Mouse (Mus musculus) MEL (cell line): ENCODE measurements around the gene Nck2. TPM values are rescaled to one million over a fixed set of nuclear protein-coding genes. Genes with fewer than 3 reads are reported as not detected.

Experiments used
- DNase-seq: peaks from one replicate; pipeline ENCODE4 v3.0.0; 2011; ENCODE audit warnings: low read depth, low spot score
- H3K27ac ChIP-seq: 2 replicates; pipeline ENCODE4 v1.5.1; 2012; ENCODE audit warnings: low read depth, mild to moderate bottlenecking, control low read depth, low read length, moderate library complexity; ENCODE audit not compliant: control insufficient read depth
- H3K27me3 ChIP-seq, 2 experiments: fragments of 150-350 bp in 1 of 2; sonication (generic) in 1 of 2; 2 replicates each; pipeline ENCODE4 v1.6.1; 2012; ENCODE audit warnings: low read length in 2 of 2, mild to moderate bottlenecking in 2 of 2, improper control_type of control experiment in 1 of 2, moderate library complexity in 1 of 2; ENCODE audit not compliant: insufficient read depth in 2 of 2, control insufficient read depth in 1 of 2
- H3K36me3 ChIP-seq, 2 experiments: 2 replicates each; pipeline ENCODE4 v1.6.1; 2012 to 2014; ENCODE audit warnings: low read length in 2 of 2, improper control_type of control experiment in 1 of 2, inconsistent platforms in 1 of 2, mild to moderate bottlenecking in 1 of 2; ENCODE audit not compliant: insufficient read depth in 2 of 2, control insufficient read depth in 1 of 2
- H3K4me1 ChIP-seq, 2 experiments: fragments of 150-350 bp in 1 of 2; sonication (generic) in 1 of 2; 2 replicates each; pipeline ENCODE4 v1.6.1; 2012; ENCODE audit warnings: low read length in 2 of 2, improper control_type of control experiment in 1 of 2, mild to moderate bottlenecking in 1 of 2; ENCODE audit not compliant: insufficient read depth in 2 of 2, control insufficient read depth in 1 of 2
- H3K4me3 ChIP-seq, 2 experiments: fragments of 150-350 bp in 1 of 2; sonication (generic) in 1 of 2; 2 replicates each; pipeline ENCODE4 v1.5.1; 2012; ENCODE audit warnings: low read depth in 2 of 2, low read length in 2 of 2, mild to moderate bottlenecking in 2 of 2, moderate library complexity in 2 of 2, control low read depth in 1 of 2, improper control_type of control experiment in 1 of 2; ENCODE audit not compliant: control insufficient read depth in 1 of 2, insufficient read depth in 1 of 2
- H3K79me2 ChIP-seq: 2 replicates; pipeline ENCODE4 v1.6.1; 2012; ENCODE audit warnings: mild to moderate bottlenecking, low read length, moderate library complexity; ENCODE audit not compliant: control insufficient read depth, poor library complexity, insufficient read depth
- H3K9ac ChIP-seq: 2 replicates; pipeline ENCODE4 v1.6.1; 2012; ENCODE audit warnings: low read depth, mild to moderate bottlenecking, control low read depth, low read length, moderate library complexity; ENCODE audit not compliant: control insufficient read depth, poor library complexity, severe bottlenecking
- H3K9me3 ChIP-seq: fragments of 150-350 bp; sonication (generic); replicated peaks from 2 replicates; pipeline ENCODE4 v1.6.1; 2012; ENCODE audit warnings: mild to moderate bottlenecking, low read length, improper control_type of control experiment, moderate library complexity; ENCODE audit not compliant: insufficient read depth
- ELF1 ChIP-seq: IDR thresholded peaks from 2 replicates; pipeline ENCODE4 v1.6.1; 2014; ENCODE audit warnings: low read depth, mild to moderate bottlenecking, inconsistent platforms, low read length, improper control_type of control experiment, moderate library complexity
- EP300 ChIP-seq, 2 experiments: IDR thresholded peaks; 2 replicates each; pipeline ENCODE4 v1.6.1; 2011; ENCODE audit warnings: improper control_type of control experiment in 2 of 2, low read length in 2 of 2, low read depth in 1 of 2, mild to moderate bottlenecking in 1 of 2
- ETS1 ChIP-seq: IDR thresholded peaks from 2 replicates; pipeline ENCODE4 v1.6.1; 2012; ENCODE audit warnings: low read depth, mild to moderate bottlenecking, inconsistent platforms, low read length, improper control_type of control experiment, moderate library complexity
- GABPA ChIP-seq: IDR thresholded peaks from 2 replicates; pipeline ENCODE4 v1.6.1; 2012; ENCODE audit warnings: low read depth, mild to moderate bottlenecking, inconsistent platforms, low read length, improper control_type of control experiment, moderate library complexity
- GATA1 ChIP-seq: IDR thresholded peaks from 2 replicates; pipeline ENCODE4 v1.6.1; 2011; ENCODE audit warnings: low read depth, low read length, improper control_type of control experiment
- JUND ChIP-seq: IDR thresholded peaks from 2 replicates; pipeline ENCODE4 v1.6.1; 2011; ENCODE audit warnings: low read depth, mild to moderate bottlenecking, improper control_type of control experiment, low read length
- KAT2A ChIP-seq: conservative IDR thresholded peaks from 2 replicates; pipeline ENCODE4 v1.6.1; 2012; ENCODE audit warnings: low read depth, low read length, improper control_type of control experiment, inconsistent platforms
- MAFK ChIP-seq: IDR thresholded peaks from 2 replicates; pipeline ENCODE4 v1.6.1; 2011; ENCODE audit warnings: low read depth, mild to moderate bottlenecking, low read length, improper control_type of control experiment, borderline replicate concordance
- MAX ChIP-seq: IDR thresholded peaks from 2 replicates; pipeline ENCODE4 v1.6.1; 2011; ENCODE audit warnings: low read length, improper control_type of control experiment
- MAZ ChIP-seq: IDR thresholded peaks from 2 replicates; pipeline ENCODE4 v1.6.1; 2012; ENCODE audit warnings: low read depth, mild to moderate bottlenecking, inconsistent platforms, low read length, improper control_type of control experiment
- NRF1 ChIP-seq: IDR thresholded peaks from 2 replicates; pipeline ENCODE4 v1.6.1; 2014; ENCODE audit warnings: low read depth, mild to moderate bottlenecking, inconsistent platforms, low read length, improper control_type of control experiment, moderate library complexity; ENCODE audit not compliant: poor library complexity, insufficient read depth, severe bottlenecking
- POLR2AphosphoS2 ChIP-seq: IDR thresholded peaks from 2 replicates; pipeline ENCODE4 v1.6.1; 2011; ENCODE audit warnings: low read length, improper control_type of control experiment
- POLR2AphosphoS5 ChIP-seq: IDR thresholded peaks from 2 replicates; pipeline ENCODE4 v1.6.1; 2012; ENCODE audit warnings: low read depth, borderline replicate concordance, mild to moderate bottlenecking, inconsistent platforms, low read length, moderate library complexity, mixed read lengths
- RAD21 ChIP-seq: IDR thresholded peaks from 2 replicates; pipeline ENCODE4 v1.6.1; 2011; ENCODE audit warnings: mild to moderate bottlenecking, low read depth, low read length, improper control_type of control experiment
- RCOR1 ChIP-seq: IDR thresholded peaks from 2 replicates; pipeline ENCODE4 v1.6.1; 2012; ENCODE audit warnings: low read depth, mild to moderate bottlenecking, inconsistent platforms, low read length, improper control_type of control experiment
- SIN3A ChIP-seq: IDR thresholded peaks from 2 replicates; pipeline ENCODE4 v1.6.1; 2012; ENCODE audit warnings: low read length, improper control_type of control experiment, inconsistent platforms
- TAL1 ChIP-seq: IDR thresholded peaks from 2 replicates; pipeline ENCODE4 v1.6.1; 2012; ENCODE audit warnings: mild to moderate bottlenecking, inconsistent platforms, low read length, moderate library complexity, mixed read lengths
- TCF12 ChIP-seq: IDR thresholded peaks from 2 replicates; pipeline ENCODE4 v1.6.1; 2014; ENCODE audit warnings: low read depth, mild to moderate bottlenecking, inconsistent platforms, low read length, improper control_type of control experiment, moderate library complexity
- USF1 ChIP-seq: IDR thresholded peaks from 2 replicates; pipeline ENCODE4 v1.6.1; 2014; ENCODE audit warnings: low read depth, mild to moderate bottlenecking, inconsistent platforms, low read length, improper control_type of control experiment, moderate library complexity
- USF2 ChIP-seq, 2 experiments: IDR thresholded peaks; 2 replicates each; pipeline ENCODE4 v1.6.1; 2011 to 2012; ENCODE audit warnings: improper control_type of control experiment in 2 of 2, low read length in 2 of 2, borderline replicate concordance in 1 of 2, inconsistent platforms in 1 of 2, low read depth in 1 of 2, mild to moderate bottlenecking in 1 of 2; ENCODE audit not compliant: insufficient read depth in 1 of 2
- ZKSCAN1 ChIP-seq: IDR thresholded peaks from 2 replicates; pipeline ENCODE4 v1.6.1; 2012; ENCODE audit warnings: low read depth, mild to moderate bottlenecking, inconsistent platforms, low read length, improper control_type of control experiment, moderate library complexity
- ZMIZ1 ChIP-seq: IDR thresholded peaks from 2 replicates; pipeline ENCODE4 v1.6.1; 2012; ENCODE audit warnings: low read depth, mild to moderate bottlenecking, inconsistent platforms, low read length, improper control_type of control experiment, moderate library complexity
- polyA plus RNA-seq, 2 experiments: library from polyadenylated mRNA; stranded (reverse) in 1 of 2; unstranded in 1 of 2; fragments of >175 nt in 1 of 2; fragments of >200 nt in 1 of 2; gene quantifications; 2 replicates each; pipeline versions ENCODE4 v1.2.1 to v1.2.4; 2012; ENCODE audit warnings: low replicate concordance in 2 of 2, low read depth in 1 of 2; ENCODE audit not compliant: insufficient read length in 2 of 2, insufficient read depth in 1 of 2, missing spikeins in 1 of 2
- total RNA-seq: library from RNA; depleted of rRNA; stranded (reverse); fragments of 300-350 nt; gene quantifications from 2 replicates; pipeline ENCODE4 v1.2.3, GENCODE M21; 2012

Gene Nck2
- total and polyA plus RNA-seq, 3 experiments: 9.4 to 12.4 TPM; not detected in 1

GRCm38 (mm10) chr1:43520216-43520988 lies 76.0 kb downstream of the Nck2 start:
- peak overlapping the region; percentile 60 for H3K27ac ChIP-seq
- peak; percentile 62 for DNase-seq
- H3K9me3 ChIP-seq: no peaks in the 10 kb centered on the region
- no peak overlapping the region for H3K9ac ChIP-seq
- no peak for TF ChIP-seq MAX
- TF ChIP-seq NRF1: no peak
- no peak for TF ChIP-seq JUND
- TF ChIP-seq GABPA: no peak
- TF ChIP-seq, all 39 proteins: peak for 0
- no peak overlapping the region for H3K4me3 ChIP-seq
- peaks cover 0 to 28% of the 10 kb centered on the region in 2 experiments; a peak in 2 of 4 replicates for H3K36me3 ChIP-seq
- no peaks in the 10 kb centered on the region for H3K79me2 ChIP-seq
- no peaks in the 10 kb centered on the region for H3K27me3 ChIP-seq
- peaks cover 6 to 31% of the 10 kb centered on the region in 2 experiments for H3K4me1 ChIP-seq

- no peak overlapping the region for H3K4me3 ChIP-seq
- no peak for TF ChIP-seq ZKSCAN1
- TF ChIP-seq USF2 (IDR thresholded peaks at IDR 0.05; ENCODE audit: borderline replicate concordance in 1 of 2, insufficient read depth in 1 of 2, low read depth in 1 of 2, low read length in 2 of 2): no peak
- TF ChIP-seq RAD21: no peak
- no peak for TF ChIP-seq SIN3A
- no peak for TF ChIP-seq MAFK
- TF ChIP-seq POLR2AphosphoS5: no peak
- TF ChIP-seq ELF1: no peak
- TF ChIP-seq EP300 (IDR thresholded peaks at IDR 0.05; ENCODE audit: low read depth in 1 of 2, low read length in 2 of 2): peak; percentile 46 to 63; a peak in 3 of 4 replicates
- TF ChIP-seq GABPA: no peak
- peak; percentile 90 for TF ChIP-seq TAL1
- TF ChIP-seq MAZ: no peak
- no peak for TF ChIP-seq RCOR1
- TF ChIP-seq USF1: no peak
- no peak for TF ChIP-seq TCF12
- no peak for TF ChIP-seq KAT2A
- TF ChIP-seq ETS1: no peak
- no peak for TF ChIP-seq POLR2AphosphoS2
- peak; percentile 45; the same call in 1 of the 2 replicates for TF ChIP-seq GATA1
- no peak for TF ChIP-seq ZMIZ1
- H3K27me3 ChIP-seq: no peaks in the 10 kb centered on the region
- no peaks in the 10 kb centered on the region for H3K9me3 ChIP-seq
- peak; percentile 55 for DNase-seq
- H3K79me2 ChIP-seq: no peaks in the 10 kb centered on the region
- H3K36me3 ChIP-seq: peaks cover 0 to 28% of the 10 kb centered on the region in 2 experiments; a peak in 2 of 4 replicates
- H3K9ac ChIP-seq: no peak overlapping the region
- H3K4me1 ChIP-seq: peaks cover 6 to 31% of the 10 kb centered on the region in 2 experiments
- H3K27ac ChIP-seq: peak overlapping the region; percentile 60; the same call in 1 of the 2 replicates
Observed at GRCm38 (mm10) chr1:43520989-43521371, 76.6 kb downstream of the Nck2 start.
